Mouse (Mus musculus) kidney, embryonic 14.5 days (tissue): ENCODE results near the gene Tmem170. TPM values are rescaled to one million over a fixed set of nuclear protein-coding genes. Genes with fewer than 3 reads are reported as not detected.
"Not testable (repeated sequence)": the region's sequence is repeated elsewhere in the genome, so short reads cannot be mapped to it uniquely, and the experiment has no call there.

Source experiments
- ATAC-seq: fragments of 200-750 bp; cut with Nextera tagmentation; 2 replicates; pipeline ENCODE4 v1.8.0; 2017; ENCODE audit warnings: moderate number of reproducible peaks, mild to moderate bottlenecking, moderate TSS enrichment, moderate library complexity; ENCODE audit not compliant: low FRiP score, low TSS enrichment
- H3K27ac ChIP-seq: fragments of 300-500 bp; sonication (generic); 2 replicates; pipeline ENCODE4 v1.5.1; 2014; ENCODE audit warnings: low read depth, mild to moderate bottlenecking, low read length, moderate library complexity, mixed read lengths
- H3K27me3 ChIP-seq: fragments of 300-500 bp; sonication (generic); 2 replicates; pipeline ENCODE4 v1.6.1; 2014; ENCODE audit warnings: mild to moderate bottlenecking, low read length; ENCODE audit not compliant: control insufficient read depth, insufficient read depth
- H3K36me3 ChIP-seq: fragments of 300-500 bp; sonication (generic); 2 replicates; pipeline ENCODE4 v1.6.1; 2014; ENCODE audit warnings: low read length, mixed read lengths; ENCODE audit not compliant: control insufficient read depth, insufficient read depth
- H3K4me1 ChIP-seq: fragments of 300-500 bp; sonication (generic); 2 replicates; pipeline ENCODE4 v1.6.1; 2014; ENCODE audit warnings: low read length, mixed read lengths; ENCODE audit not compliant: control insufficient read depth, insufficient read depth
- H3K4me2 ChIP-seq: fragments of 300-500 bp; sonication (generic); replicated peaks from 2 replicates; pipeline ENCODE4 v1.6.1; 2014; ENCODE audit warnings: low read depth, mild to moderate bottlenecking, low read length
- H3K4me3 ChIP-seq: fragments of 300-500 bp; sonication (generic); 2 replicates; pipeline ENCODE4 v1.5.1; 2014; ENCODE audit warnings: mild to moderate bottlenecking, low read length
- H3K9ac ChIP-seq: fragments of 300-500 bp; sonication (generic); 2 replicates; pipeline ENCODE4 v1.6.1; 2014; ENCODE audit warnings: low read depth, mild to moderate bottlenecking, low read length, moderate library complexity
- H3K9me3 ChIP-seq: fragments of 300-500 bp; sonication (generic); 2 replicates; pipeline ENCODE4 v1.6.1; 2016; ENCODE audit warnings: low read length; ENCODE audit not compliant: control insufficient read depth
- WGBS: fragments of 180-500 bp; shearing (Covaris S2); extraction: QIAGEN DNeasy Blood & Tissue Kit; methylation state at CpG from one replicate; pipeline ENCODE4 v1.1.7; 2014; 5-methylcytosine and 5-hydroxymethylcytosine counted together
- polyA plus RNA-seq: library from polyadenylated mRNA; unstranded; fragments of >200 nt; fragmentation: Nextera tagmentation; extraction: Ambion mirVana; gene quantifications from 2 replicates; pipeline ENCODE4 v1.2.1, GENCODE M21; 2014

The Tmem170 gene
- polyA plus RNA-seq, 1 experiment from 2014 or later, result 11.7 TPM

GRCm38 (mm10) chr8:111865857-111866256, 10.7 kb downstream of the Tmem170 start:
- Histone ChIP-seq H3K9ac (no peak overlapping the region), H3K4me1 (no peaks in the 10 kb centered on the region), H3K27ac (no peak overlapping the region), H3K36me3 (no peaks in the 10 kb centered on the region; the same call in 1 of the 2 replicates), H3K27me3 (no peaks in the 10 kb centered on the region), H3K4me3 (no peak overlapping the region), H3K4me2 (no peak overlapping the region), H3K9me3 (no peaks in the 10 kb centered on the region)
- ATAC-seq, result no peak
- WGBS, result 84% methylated on average over 6 of the region's 6 CpGs

DNA sequence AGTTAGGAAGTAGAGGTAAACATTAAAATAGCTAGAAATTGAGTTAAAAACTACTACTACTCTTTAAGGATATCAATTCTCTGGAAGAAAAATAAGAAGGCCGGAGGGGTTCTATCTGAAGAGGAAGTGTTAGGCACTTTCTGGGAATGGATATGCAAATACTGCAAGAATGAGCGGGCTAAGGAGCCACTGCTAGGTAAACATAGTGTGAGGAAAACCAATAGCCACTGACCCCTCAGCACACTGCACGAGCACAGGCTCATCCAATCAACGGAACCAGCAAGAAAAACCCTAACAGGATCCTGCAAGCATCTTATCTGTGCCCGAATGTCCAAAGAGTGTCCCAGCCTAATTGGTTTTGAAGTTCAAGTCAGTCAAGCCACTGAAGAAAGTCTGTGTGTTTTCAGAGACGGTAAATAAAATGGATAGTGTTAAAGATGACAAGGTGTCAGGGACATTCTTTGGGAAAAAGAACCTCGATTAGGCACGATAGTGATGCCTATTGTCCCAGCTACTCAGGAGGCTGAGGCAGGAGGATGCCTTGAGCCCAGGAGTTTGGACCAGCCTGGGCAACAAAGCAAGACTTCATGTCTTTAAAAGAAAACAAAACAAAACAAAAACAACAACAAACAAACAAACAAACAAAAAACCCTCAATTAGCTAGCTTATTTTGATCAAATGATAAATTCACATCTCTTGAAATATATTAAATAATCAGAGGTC, 11.3 kb downstream of the Tmem170 start:
- Histone ChIP-seq H3K9ac (no peak overlapping the region), H3K27me3 (no peaks in the 10 kb centered on the region), H3K4me1 (no peaks in the 10 kb centered on the region), H3K4me3 (no peak overlapping the region), H3K27ac (no peak overlapping the region), H3K36me3 (no peaks in the 10 kb centered on the region; the same call in 1 of the 2 replicates), H3K9me3 (no peaks in the 10 kb centered on the region), H3K4me2 (no peak overlapping the region)
- WGBS, result 89% methylated on average over 8 of the region's 8 CpGs
- ATAC-seq, result no peak

DNA sequence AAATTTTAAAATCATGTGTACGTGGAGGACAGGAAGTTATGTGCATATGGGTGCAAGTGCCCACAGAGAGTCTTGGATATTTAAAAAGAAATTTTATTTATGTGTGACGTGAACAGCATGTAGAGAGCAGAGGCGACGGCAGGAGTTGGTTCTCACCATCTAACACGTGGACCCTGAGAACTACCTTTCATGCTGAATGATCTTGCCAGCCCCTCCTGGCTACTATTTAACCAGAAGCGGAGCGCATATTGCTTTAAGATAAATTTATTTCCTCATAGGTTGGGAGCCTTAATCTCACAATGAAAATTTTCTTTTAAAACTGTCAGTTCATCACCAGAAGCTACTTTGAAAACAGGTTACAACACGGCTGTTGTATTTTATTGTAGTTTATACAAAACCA, 11.9 kb downstream of the Tmem170 start:
- no peaks in the 10 kb centered on the region for H3K9me3 ChIP-seq
- no peak overlapping the region for H3K27ac ChIP-seq
- no peaks in the 10 kb centered on the region; the same call in 1 of the 2 replicates for H3K36me3 ChIP-seq
- H3K27me3 ChIP-seq, result no peaks in the 10 kb centered on the region
- no peak overlapping the region for H3K9ac ChIP-seq
- WGBS, result 80% methylated on average over 8 of the region's 8 CpGs
- no peak overlapping the region for H3K4me3 ChIP-seq
- H3K4me1 ChIP-seq, result no peaks in the 10 kb centered on the region
- ATAC-seq, result no peak
- no peak overlapping the region for H3K4me2 ChIP-seq

DNA sequence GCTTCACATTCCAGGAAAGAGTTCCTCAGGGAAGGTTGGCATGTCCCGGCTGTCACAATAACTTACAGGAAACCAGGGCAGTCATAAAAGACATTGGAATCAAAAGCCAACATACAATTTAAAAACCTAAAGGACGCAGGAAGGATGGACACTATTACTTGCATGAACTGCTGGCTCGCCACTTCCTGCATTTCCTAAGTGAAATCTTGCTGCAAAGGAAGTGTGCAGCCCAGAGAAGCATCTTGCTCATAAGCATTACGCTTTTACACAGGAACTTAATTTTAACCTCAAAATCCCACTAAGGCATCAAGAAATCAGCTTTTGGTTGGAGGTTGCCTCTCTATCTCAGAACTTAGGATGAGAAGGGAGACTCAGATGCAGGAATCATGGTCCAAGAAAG, 13.3 kb downstream of the Tmem170 start:
- Histone ChIP-seq H3K27me3 (no peaks in the 10 kb centered on the region), H3K27ac (no peak overlapping the region), H3K4me3 (no peak overlapping the region), H3K9ac (no peak overlapping the region), H3K36me3 (no peaks in the 10 kb centered on the region; the same call in 1 of the 2 replicates), H3K4me1 (no peaks in the 10 kb centered on the region), H3K9me3 (no peaks in the 10 kb centered on the region), H3K4me2 (no peak overlapping the region)
- 82% methylated on average over 4 of the region's 4 CpGs for WGBS
- ATAC-seq, result no peak

DNA sequence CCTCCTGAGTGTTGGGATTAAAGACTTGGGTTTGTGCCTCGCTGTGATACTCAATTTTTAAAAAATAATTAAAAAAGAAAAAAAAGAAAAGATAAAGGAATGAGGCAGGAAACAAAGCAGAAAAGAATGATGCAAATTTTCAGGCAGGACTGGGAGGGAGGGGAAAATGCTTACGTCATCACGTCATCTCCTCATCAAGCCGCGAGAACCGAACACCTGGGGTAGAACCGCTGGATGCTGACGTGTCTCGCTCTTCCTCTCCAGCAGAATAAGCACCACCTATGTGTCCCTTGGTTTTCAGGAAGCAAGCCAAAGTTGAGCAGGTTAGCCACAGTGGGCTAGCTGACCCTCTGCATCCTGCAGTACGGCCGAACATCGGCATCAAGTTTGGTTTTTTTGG, 20.6 kb downstream of the Tmem170 start:
- Histone ChIP-seq H3K27ac (no peak overlapping the region), H3K27me3 (no peaks in the 10 kb centered on the region), H3K9me3 (no peaks in the 10 kb centered on the region), H3K4me3 (no peak overlapping the region), H3K9ac (no peak overlapping the region), H3K4me2 (no peak overlapping the region), H3K4me1 (0 out of 2 replicates have a peak, but pooled peaks cover 5% of the 10 kb centered on the region), H3K36me3 (no peaks in the 10 kb centered on the region; the same call in 1 of the 2 replicates)
- WGBS, result 90% methylated on average over 12 of the region's 12 CpGs
- no peak for ATAC-seq

DNA sequence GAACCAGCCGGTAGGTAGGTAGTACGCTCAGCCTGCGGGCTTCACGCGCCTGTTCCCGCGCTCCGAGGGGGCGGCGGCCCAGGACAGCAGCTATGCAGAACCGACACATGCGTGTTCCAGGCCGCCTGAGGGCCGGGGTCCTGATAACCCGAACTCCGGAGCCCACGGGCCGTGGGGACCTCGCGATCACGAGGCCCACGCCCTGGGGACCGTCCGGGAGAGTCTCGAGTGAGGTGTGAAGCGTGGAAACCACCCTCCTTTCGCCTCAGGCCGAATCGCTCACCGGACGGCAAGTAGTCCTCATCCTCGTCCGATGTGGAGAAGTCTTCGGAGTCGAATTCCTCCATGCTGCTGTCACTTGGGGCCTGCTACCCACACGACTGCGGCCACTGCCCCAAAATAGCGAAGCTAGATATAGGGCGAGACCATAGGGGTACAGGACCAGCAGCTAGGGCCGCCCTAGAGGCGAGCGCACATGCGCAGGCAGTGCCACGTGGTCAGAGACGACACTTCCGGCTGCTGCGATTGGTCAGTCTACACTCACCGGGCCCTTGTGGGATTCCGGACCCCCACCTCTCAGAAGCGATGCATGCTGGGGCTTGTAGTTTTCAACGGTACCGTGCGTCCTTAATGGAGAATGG, 22.6 kb downstream of the Tmem170 start, which contains the start of gene Cfdp1:
Cfdp1 (minus strand) TSS at position 431 of the 641 bp plus-strand sequence.
- Histone ChIP-seq H3K4me3 (peak within 1 kb of the TSS; percentile 95), H3K9me3 (no peaks in the 10 kb centered on the region), H3K27me3 (no peaks in the 10 kb centered on the region), H3K27ac (peak within 1 kb of the TSS; percentile 7; the same call in 1 of the 2 replicates), H3K4me2 (peak within 1 kb of the TSS; percentile 75), H3K4me1 (0 out of 2 replicates have a peak, but pooled peaks cover 5% of the 10 kb centered on the region), H3K36me3 (no peaks in the 10 kb centered on the region; the same call in 1 of the 2 replicates), H3K9ac (peak within 1 kb of the TSS; percentile 82)
- ATAC-seq, result peak; percentile 100
- WGBS, result under 1% methylated on average over 53 of the region's 53 CpGs

GRCm38 (mm10) chr8:111853219-111853618, 23.3 kb downstream of the Tmem170 start:
- H3K27ac ChIP-seq, H3K27me3 ChIP-seq, H3K4me1 ChIP-seq, H3K9me3 ChIP-seq, ATAC-seq, H3K36me3 ChIP-seq: not testable (repeated sequence)
- Histone ChIP-seq H3K4me3 (peak overlapping the region; percentile 95), H3K9ac (peak overlapping the region; percentile 82), H3K4me2 (peak overlapping the region; percentile 75)
- 55% methylated on average over 12 of the region's 12 CpGs for WGBS

- WGBS, result 97% methylated on average over 6 of the region's 6 CpGs
- H3K9me3 ChIP-seq, result no peaks in the 10 kb centered on the region
- no peak overlapping the region for H3K27ac ChIP-seq
- no peaks in the 10 kb centered on the region for H3K27me3 ChIP-seq
- no peak for ATAC-seq
- no peak overlapping the region for H3K4me3 ChIP-seq
- H3K9ac ChIP-seq, result no peak overlapping the region
- H3K4me2 ChIP-seq, result no peak overlapping the region
- peaks cover 23% of the 10 kb centered on the region for H3K36me3 ChIP-seq
- no peaks in the 10 kb centered on the region for H3K4me1 ChIP-seq
These were observed 29.8 kb downstream of the Tmem170 start for GRCm38 (mm10) chr8:111846746-111847145.

- H3K4me2 ChIP-seq, result no peak overlapping the region
- H3K4me3 ChIP-seq, result no peak overlapping the region
- peaks cover 20% of the 10 kb centered on the region for H3K4me1 ChIP-seq
- 37% methylated on average over 1 of the region's 1 CpGs for WGBS
- H3K9ac ChIP-seq, result no peak overlapping the region
- no peak for ATAC-seq
- no peaks in the 10 kb centered on the region for H3K27me3 ChIP-seq
- no peaks in the 10 kb centered on the region for H3K9me3 ChIP-seq
- H3K36me3 ChIP-seq, result peaks cover 32% of the 10 kb centered on the region
- H3K27ac ChIP-seq, result no peak overlapping the region
These were observed 41.0 kb downstream of the Tmem170 start for GRCm38 (mm10) chr8:111835540-111835939.
